Mouse (Mus musculus): ENCODE data around the gene Mkrn3. TPM values are rescaled to one million over a fixed set of nuclear protein-coding genes. Genes with fewer than 3 reads are reported as not detected.

The Mkrn3 gene
- polyA plus RNA-seq, 1 experiment from 2014 or later = 21.2 TPM

- peak within 1 kb of the TSS; percentile 62 for H3K4me2 ChIP-seq
- peaks cover 16% of the 10 kb centered on the region for H3K4me1 ChIP-seq
- H3K4me3 ChIP-seq (replicated peaks) = peak within 1 kb of the TSS; percentile 55
- H3K9me3 ChIP-seq (replicated peaks) = no peaks in the 10 kb centered on the region
- peak; percentile 97 for ATAC-seq (ENCODE audit: low FRiP score)
- peak within 1 kb of the TSS; percentile 76 for H3K9ac ChIP-seq (replicated peaks)
- no peaks in the 10 kb centered on the region for H3K27me3 ChIP-seq (replicated peaks)
- H3K27ac ChIP-seq (replicated peaks) = peak within 1 kb of the TSS; percentile 82
- WGBS = 21% methylated on average over 31 of the region's 31 CpGs
- no peaks in the 10 kb centered on the region for H3K36me3 ChIP-seq
These were observed 43.2 kb downstream of the Mkrn3 start, which contains the start of gene Magel2 for GRCm38 (mm10) chr7:62376510-62377304. TSS of gene Magel2 (plus strand) at chr7:62377010.

DNA sequence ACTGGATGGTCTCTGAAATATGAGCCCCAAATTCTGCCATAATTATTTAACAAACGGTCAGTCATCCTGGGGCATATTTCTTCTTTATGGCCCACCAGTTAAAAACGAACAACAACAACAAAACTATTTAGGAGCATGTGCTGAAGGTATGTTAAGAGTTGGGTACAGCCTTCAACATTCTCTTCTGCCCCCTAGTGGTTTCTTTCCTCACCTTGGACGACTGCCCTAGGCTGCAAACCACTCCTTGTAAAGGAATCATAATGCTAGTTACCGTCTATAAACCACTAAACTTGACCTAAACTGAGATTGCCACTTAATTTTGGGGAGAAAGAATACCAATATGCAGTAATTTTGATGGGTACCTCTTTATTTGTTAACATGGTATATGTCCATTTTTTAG, 44.3 kb downstream of the Mkrn3 start:
- 31% methylated on average over 4 of the region's 4 CpGs for WGBS
- no peaks in the 10 kb centered on the region for H3K27me3 ChIP-seq (replicated peaks)
- H3K4me2 ChIP-seq = peak overlapping the region; percentile 62
- no peaks in the 10 kb centered on the region for H3K36me3 ChIP-seq
- H3K4me3 ChIP-seq (replicated peaks) = no peak overlapping the region
- no peak overlapping the region for H3K9ac ChIP-seq (replicated peaks)
- ATAC-seq (ENCODE audit: low FRiP score) = no peak
- peaks cover 16% of the 10 kb centered on the region for H3K4me1 ChIP-seq
- H3K9me3 ChIP-seq (replicated peaks) = no peaks in the 10 kb centered on the region
- H3K27ac ChIP-seq (replicated peaks) = no peak overlapping the region

Other genes with a start within 250 kb of the Mkrn3 start
- 397 and 487 TPM in 2 replicates for gene Ndn, start 73.6 kb downstream of the Mkrn3 start, polyA plus RNA-seq (2015; fragmentation: Nextera tagmentation; extraction: Ambion mirVana)
- 12.0 and 13.8 TPM in 2 replicates for gene Magel2, start 43.1 kb downstream of the Mkrn3 start, polyA plus RNA-seq (2015; fragmentation: Nextera tagmentation; extraction: Ambion mirVana)
- 7.2 and 10.2 TPM in 2 replicates for gene Peg12, start 44.4 kb upstream of the Mkrn3 start, polyA plus RNA-seq (2015; fragmentation: Nextera tagmentation; extraction: Ambion mirVana)